19 mouse cellular contexts compared by ENCODE assay signal in the genomic region with DNA sequence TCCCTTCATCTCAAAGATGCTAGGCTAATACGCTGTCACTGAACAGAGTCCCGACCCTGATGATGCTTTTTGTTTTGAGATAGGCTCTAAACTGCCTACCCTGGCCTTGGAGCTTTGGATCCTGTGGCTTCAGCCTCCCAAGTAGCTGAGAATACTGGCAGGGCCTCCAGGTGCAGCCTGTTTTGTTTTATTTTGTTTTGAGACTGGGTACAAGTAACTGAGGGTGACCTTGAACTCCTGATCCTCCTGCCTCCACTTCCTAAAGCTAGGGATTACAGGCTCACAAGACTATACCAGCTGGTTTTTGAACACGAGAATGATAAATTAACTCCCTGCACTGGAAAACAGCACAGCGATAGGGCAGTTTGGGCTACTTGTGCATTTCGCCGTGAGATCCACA.
"Had no signal": no experiment of that assay in that cellular context is flagged by ENCODE, and none has a peak within 500 bp of the region (broad histone marks: within the 10 kb centered on the region; RNA-seq: fewer than 3 reads in every experiment).

No protein-coding gene starts in this region.

- ATAC-seq: midbrain, embryonic 16.5 days had no signal

- H3K9ac ChIP-seq: lung, embryonic 14.5 days; midbrain, embryonic 12.5 days; neural tube, embryonic 13.5 days; neural tube, embryonic 15.5 days had no signal

- H3K27ac ChIP-seq: midbrain, embryonic 10.5 days; midbrain, embryonic 12.5 days; neural tube, embryonic 13.5 days; neural tube, embryonic 15.5 days had no signal

- H3K4me2 ChIP-seq: lung, embryonic 14.5 days; midbrain, embryonic 12.5 days; neural tube, embryonic 13.5 days; neural tube, embryonic 15.5 days had no signal

- H3K27me3 ChIP-seq: midbrain, embryonic 12.5 days; neural tube, embryonic 13.5 days; neural tube, embryonic 15.5 days had no signal

- H3K4me3 ChIP-seq: midbrain, embryonic 10.5 days; midbrain, embryonic 12.5 days; myocyte; neural tube, embryonic 13.5 days; neural tube, embryonic 15.5 days had no signal

- H3K36me3 ChIP-seq: midbrain, embryonic 10.5 days; midbrain, embryonic 12.5 days; neural tube, embryonic 13.5 days; neural tube, embryonic 15.5 days had no signal

- DNase-seq: lung, adult 18-20 months; lung, embryonic 14.5 days; lung, postnatal 10 days; lung, postnatal 4 days; midbrain, embryonic 14.5 days; retina, postnatal 1 day; right cerebral cortex, adult 18-20 months; right cerebral cortex, postnatal 25 days; right cerebral cortex, postnatal 4 days; spleen, adult 18-20 months; thymus, adult 18-20 months; thymus, postnatal 14 days; thymus, postnatal 36 days had no signal

- H3K9me3 ChIP-seq: midbrain, embryonic 10.5 days; midbrain, embryonic 12.5 days; neural tube, embryonic 13.5 days; neural tube, embryonic 15.5 days had no signal
